ENCODE assay signal across 15 mouse cellular contexts in the genomic region with DNA sequence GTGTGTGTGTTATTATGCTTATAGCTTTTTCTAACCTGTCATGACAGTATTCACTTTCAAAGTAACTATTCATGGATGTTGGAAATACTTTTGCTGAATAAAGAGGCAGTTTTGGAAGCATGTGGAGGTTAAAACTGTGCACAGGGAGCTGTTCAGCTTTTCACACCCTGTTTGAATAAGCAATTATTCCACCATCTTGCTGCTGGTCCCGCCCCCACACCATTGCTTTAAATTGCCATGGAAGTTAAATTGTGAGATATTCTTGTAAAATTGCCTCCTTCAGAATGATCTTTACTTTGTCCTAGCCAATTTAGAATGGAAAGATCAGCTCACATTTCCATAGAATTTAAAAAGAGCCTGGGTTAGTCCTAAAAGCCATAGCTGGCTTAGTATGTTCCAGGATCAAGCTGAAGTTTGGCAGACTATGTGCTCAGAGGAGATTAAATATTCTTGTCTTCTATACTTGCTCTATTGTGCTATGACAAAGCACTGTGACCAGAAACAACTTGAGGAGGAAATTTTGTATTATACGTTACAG.
DNase-seq lines count a peak whose midpoint lies in the region; ATAC-seq lines count a peak whose summit lies in the region.
"Had no signal": no experiment of that assay in that cellular context is flagged by ENCODE, and none has a peak within 500 bp of the region (broad histone marks: within the 10 kb centered on the region; RNA-seq: fewer than 3 reads in every experiment).

No protein-coding gene starts in this region.

- DNase-seq in frontal cortex, postnatal 25 days (ENCODE audit: low spot score in 2 of 2) = peak; percentile 12 to 45
- DNase-seq in left cerebral cortex, adult 8-10 months (ENCODE audit: low spot score in 2 of 2) = peak; percentile 7 to 88
- peak; percentile 56 for DNase-seq in right cerebral cortex, postnatal 25 days
- DNase-seq in adrenal gland, postnatal 4 days (ENCODE audit: low spot score in 2 of 2) = no peak
- no peak for DNase-seq in retina, postnatal 1 day
- no peak for DNase-seq in thymus, postnatal 0 days (ENCODE audit: low spot score)
- DNase-seq: adrenal gland, postnatal 25 days; cerebellum, adult 9-11 months; kidney, adult 2 months; kidney, postnatal 25 days; liver, embryonic 13.5 days; thymus, adult 18-20 months had no signal

- ATAC-seq in frontal cortex, adult (ENCODE audit: low TSS enrichment) = peak; percentile 99
- ATAC-seq: forebrain, embryonic 13.5 days; midbrain, embryonic 15.5 days had no signal

Comparison
In these comparisons a context has a peak if more than half of its experiments do, and no peak if none do; other contexts are left out.
1. DNase-seq: peak in frontal cortex, postnatal 25 days (2 of 2), left cerebral cortex, adult 8-10 months (2 of 2) and right cerebral cortex, postnatal 25 days (single experiment); none in adrenal gland, postnatal 4 days (0 of 2), retina, postnatal 1 day (single experiment) and thymus, postnatal 0 days (single experiment).